Mouse (Mus musculus) liver, embryonic 14.5 days (tissue): ENCODE measurements around the gene Plpp3.

ENCODE experiments used
- CTCF ChIP-seq: IDR thresholded peaks from 2 replicates; pipeline ENCODE4 v1.5.1; 2016; ENCODE audit warnings: antibody characterized with exemption, low read depth, control low read depth
- EP300 ChIP-seq: IDR thresholded peaks from 2 replicates; pipeline ENCODE4 v1.6.1; 2016; ENCODE audit warnings: antibody characterized with exemption, low read depth

DNA sequence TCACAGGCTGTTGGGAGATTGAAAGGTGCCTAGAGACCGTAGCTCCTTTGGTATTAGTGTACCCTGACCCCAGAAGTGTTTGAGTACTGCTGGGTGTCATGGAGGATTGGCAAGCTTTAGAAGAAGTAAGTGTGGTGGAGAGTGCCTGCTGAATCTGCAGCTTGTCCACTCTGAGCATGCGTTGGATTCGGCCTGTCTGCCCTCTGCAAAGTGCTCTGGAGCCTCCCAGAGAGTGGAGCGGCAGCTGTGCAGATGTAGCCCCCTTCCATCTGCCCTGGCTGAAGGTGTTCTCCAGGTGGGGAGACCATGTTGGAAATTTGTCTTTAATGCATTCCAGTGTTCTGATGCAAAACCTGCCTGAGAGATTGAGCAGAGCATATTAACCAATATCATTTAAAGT, 17.6 kb downstream of the Plpp3 start:
- no peak for TF ChIP-seq CTCF
- TF ChIP-seq EP300: no peak
